Mouse (Mus musculus): Measurements from ENCODE around the gene Wdfy3.

DNA sequence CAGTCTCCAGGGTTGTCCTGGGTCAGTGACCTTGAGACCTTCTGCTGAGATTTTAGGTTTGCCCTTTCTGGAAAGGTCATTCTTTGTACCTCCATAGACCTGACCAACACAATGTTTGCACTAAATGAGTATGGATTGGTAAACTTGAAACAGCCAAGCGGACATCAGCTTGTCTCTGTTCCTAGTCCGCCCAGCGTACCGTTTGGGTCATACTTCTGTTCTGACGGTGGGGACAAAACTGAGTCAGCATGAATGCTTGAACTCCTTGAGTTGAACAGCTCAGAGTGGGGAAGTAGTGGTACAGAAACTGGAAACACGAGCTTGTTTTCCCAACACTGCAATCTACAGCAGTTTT lies 670 bp upstream of the Wdfy3 start:
- no peak; the same call in 1 of the 2 replicates for TF ChIP-seq CTCF (IDR thresholded peaks at IDR 0.05)
- no peak for TF ChIP-seq EP300 (IDR thresholded peaks at IDR 0.05)

Data from lung, postnatal 0 days (tissue).